Mouse (Mus musculus) bone marrow macrophage, adult 2 months (primary cell): Measurements from ENCODE around the gene Jade2. TPM values are rescaled to one million over a fixed set of nuclear protein-coding genes. Genes with fewer than 3 reads are reported as not detected.
A peak's percentile ranks its signal among the peaks of the same experiment; 100 is the strongest.

Experiments
- H3K27ac ChIP-seq: 2 replicates; pipeline ENCODE4 v1.5.1; 2012; ENCODE audit warnings: low read depth, low read length; ENCODE audit not compliant: insufficient read depth
- H3K4me1 ChIP-seq: 2 replicates; pipeline ENCODE4 v1.6.1; 2012; ENCODE audit warnings: low read length; ENCODE audit not compliant: control insufficient read depth, insufficient read depth
- H3K4me3 ChIP-seq: 2 replicates; pipeline ENCODE4 v1.5.1; 2012; ENCODE audit warnings: mild to moderate bottlenecking, low read length, moderate library complexity; ENCODE audit not compliant: insufficient read depth
- CTCF ChIP-seq: IDR thresholded peaks from 2 replicates; pipeline ENCODE4 v1.5.1; 2012; ENCODE audit warnings: low read depth, mild to moderate bottlenecking, low read length, moderate library complexity
- POLR2A ChIP-seq: IDR thresholded peaks from 2 replicates; pipeline ENCODE4 v1.6.1; 2012; ENCODE audit warnings: mild to moderate bottlenecking, low read depth, low read length, borderline replicate concordance
- polyA plus RNA-seq: library from polyadenylated mRNA; stranded (reverse); fragments of >200 nt; gene quantifications from 2 replicates; pipeline ENCODE4 v1.2.4, GENCODE M21; 2012; ENCODE audit not compliant: missing spikeins, insufficient read depth, insufficient read length

Jade2 gene
- polyA plus RNA-seq, 1 experiment, result 14.6 TPM

DNA sequence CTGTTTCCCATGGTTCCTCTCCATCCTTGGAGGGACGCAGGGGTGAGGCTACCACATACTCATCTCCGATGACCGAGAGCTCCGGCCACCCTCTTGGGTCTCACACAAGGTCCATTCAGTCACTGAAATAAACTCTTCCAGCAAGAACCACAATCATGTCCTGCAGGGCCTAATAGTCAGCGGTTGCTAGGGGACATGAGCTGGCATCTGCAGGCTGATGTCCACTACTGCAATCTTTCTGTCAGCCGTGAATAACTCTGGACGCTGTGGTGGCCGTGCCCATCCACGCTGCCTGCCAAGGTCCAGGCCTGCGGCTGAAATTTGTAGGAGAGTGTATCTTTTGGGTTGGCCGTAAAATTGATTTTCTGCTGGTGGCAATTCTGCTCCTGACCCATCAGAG is 34.2 kb downstream of the Jade2 start:
- Histone ChIP-seq H3K4me1 (no peaks in the 10 kb centered on the region), H3K27ac (no peak overlapping the region), H3K4me3 (no peak overlapping the region)
- TF ChIP-seq POLR2A (no peak), CTCF (no peak)

DNA sequence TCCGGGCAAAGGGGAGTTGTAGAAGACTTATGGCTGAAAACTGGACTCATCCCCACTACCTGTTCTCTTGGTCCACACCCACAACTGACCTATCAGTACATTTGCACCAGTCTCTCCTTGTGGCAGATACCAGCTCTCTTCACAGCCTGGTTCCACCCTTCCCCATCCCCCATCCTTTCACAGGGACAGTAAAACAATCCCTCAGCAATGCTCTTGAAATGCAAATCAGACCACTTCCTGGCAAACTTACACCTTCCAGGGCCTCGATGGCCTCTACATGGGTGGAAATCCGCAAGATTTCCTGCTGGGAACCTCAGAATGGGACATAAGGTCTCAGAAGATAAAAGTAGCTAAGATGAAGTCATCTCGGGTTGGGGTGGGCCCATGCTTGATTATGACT is 34.7 kb downstream of the Jade2 start:
- Histone ChIP-seq H3K4me3 (no peak overlapping the region), H3K4me1 (no peaks in the 10 kb centered on the region; the same call in 1 of the 2 replicates), H3K27ac (no peak overlapping the region)
- TF ChIP-seq POLR2A (no peak), CTCF (no peak)

DNA sequence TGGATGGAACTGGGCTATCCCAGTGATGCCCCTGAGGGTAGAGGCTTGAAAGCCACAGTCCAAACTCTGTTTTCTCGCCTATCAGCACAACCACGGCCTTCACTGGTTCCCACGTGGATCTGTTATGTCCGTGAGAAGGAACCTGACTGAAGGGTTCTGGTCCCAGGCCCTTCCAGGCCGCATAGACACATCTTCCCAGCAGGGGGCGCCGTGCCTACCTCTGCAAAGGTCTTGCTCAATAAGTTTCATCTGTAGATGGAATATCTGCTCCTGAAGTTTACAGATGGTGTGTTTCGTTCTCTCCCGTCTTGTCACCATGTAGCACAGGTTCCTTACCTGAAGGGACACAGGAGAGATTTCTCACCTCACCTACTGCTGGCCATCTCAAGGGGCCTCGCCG is 36.6 kb downstream of the Jade2 start:
- Histone ChIP-seq H3K27ac (no peak overlapping the region), H3K4me3 (no peak overlapping the region), H3K4me1 (peaks cover 3% of the 10 kb centered on the region)
- TF ChIP-seq CTCF, result peak; percentile 82
- no peak for TF ChIP-seq POLR2A

DNA sequence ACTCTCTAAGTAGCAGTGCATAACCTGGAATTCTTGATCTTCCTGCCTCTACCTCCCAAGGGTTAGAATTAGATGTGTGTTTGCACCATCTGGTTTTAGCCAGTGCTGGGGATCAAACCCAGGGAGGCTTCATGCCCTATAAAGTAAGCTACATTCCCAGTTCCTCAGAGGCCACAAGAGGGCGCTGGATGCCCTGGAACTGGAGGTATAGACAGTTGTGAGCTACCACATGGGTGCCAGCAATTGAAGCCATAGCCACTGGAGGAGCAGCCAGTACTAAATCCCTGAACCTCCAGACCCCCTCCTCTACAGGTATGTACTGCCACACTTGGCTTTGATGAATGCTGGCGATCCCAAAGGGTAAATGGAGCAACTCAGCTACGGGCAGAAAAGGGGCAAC is 37.5 kb downstream of the Jade2 start:
- H3K4me1 ChIP-seq, result peaks cover 3% of the 10 kb centered on the region
- no peak overlapping the region for H3K4me3 ChIP-seq
- no peak overlapping the region for H3K27ac ChIP-seq
- peak; percentile 57 for TF ChIP-seq CTCF
- TF ChIP-seq POLR2A, result no peak

DNA sequence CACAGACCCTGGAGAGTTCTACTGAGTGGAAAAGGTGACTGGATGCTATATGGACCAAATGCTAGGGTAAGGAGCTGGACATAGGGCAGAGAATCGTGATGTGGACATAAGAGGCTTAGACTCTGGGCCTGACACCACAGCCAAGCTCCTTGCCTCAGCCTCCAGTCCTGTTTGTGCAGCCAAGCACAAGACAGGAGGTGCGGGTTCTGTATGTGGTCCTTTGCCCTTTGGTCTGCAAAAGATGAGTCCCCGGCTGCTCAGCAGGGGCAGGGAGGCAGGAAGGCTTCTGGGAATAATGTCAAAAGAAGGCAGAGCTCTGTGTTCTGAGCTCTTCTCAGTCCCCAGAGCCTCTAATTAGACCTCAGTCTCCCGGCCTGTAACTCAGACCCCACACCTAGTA is 38.6 kb downstream of the Jade2 start:
- Histone ChIP-seq H3K27ac (no peak overlapping the region), H3K4me1 (peaks cover 3% of the 10 kb centered on the region), H3K4me3 (no peak overlapping the region)
- TF ChIP-seq POLR2A (no peak), CTCF (no peak)

DNA sequence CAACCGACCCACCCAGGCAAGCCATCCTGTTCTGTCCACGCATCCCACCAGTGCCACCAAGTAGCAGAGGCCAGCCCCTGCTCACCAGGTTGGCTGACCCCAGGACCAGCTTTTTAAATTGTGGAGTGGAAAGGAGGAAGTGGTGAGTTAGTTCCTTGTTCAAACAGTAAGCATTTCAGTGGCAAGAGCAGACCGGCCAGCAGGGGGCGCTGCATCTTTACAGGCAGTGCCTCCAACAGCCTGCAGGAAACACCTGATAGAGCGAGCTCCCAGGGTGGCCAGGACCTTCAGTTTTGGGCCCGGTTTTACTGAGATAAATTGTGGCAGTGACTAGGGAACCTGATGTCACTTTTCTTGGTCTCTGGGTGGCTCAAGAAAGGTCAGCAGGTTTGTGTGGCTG is 39.7 kb downstream of the Jade2 start:
- TF ChIP-seq POLR2A (no peak), CTCF (peak; percentile 91)
- H3K4me1 ChIP-seq, result peaks cover 3% of the 10 kb centered on the region
- no peak overlapping the region for H3K27ac ChIP-seq
- no peak overlapping the region for H3K4me3 ChIP-seq

DNA sequence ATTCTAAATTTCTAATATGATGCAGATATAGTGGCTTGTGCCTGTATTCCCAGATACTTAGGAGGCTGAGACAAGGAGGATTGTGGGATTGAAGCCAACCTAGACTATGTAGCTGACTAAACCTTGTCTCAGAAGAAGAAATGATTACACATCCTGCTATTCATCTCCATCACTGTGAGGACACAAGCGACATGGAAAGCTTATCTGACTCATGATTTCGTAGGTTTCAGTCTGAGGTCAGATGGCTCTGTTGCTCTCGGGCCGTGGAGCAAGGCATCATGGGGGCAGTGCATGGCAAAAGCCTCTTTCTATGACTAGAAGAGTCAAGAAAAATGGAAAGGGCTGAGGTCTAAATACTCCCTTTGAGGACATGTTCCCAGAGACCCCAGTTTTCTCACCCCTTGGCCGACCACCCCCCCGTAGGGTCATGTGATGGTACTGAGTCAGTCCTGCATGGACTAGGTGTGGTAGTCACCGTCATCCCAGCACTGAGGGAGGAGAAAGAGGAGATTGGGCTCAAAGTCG is 45.4 kb downstream of the Jade2 start:
- Histone ChIP-seq H3K27ac (no peak overlapping the region), H3K4me1 (peaks cover 3% of the 10 kb centered on the region; the same call in 1 of the 2 replicates), H3K4me3 (no peak overlapping the region)
- TF ChIP-seq CTCF (no peak), POLR2A (no peak)

DNA sequence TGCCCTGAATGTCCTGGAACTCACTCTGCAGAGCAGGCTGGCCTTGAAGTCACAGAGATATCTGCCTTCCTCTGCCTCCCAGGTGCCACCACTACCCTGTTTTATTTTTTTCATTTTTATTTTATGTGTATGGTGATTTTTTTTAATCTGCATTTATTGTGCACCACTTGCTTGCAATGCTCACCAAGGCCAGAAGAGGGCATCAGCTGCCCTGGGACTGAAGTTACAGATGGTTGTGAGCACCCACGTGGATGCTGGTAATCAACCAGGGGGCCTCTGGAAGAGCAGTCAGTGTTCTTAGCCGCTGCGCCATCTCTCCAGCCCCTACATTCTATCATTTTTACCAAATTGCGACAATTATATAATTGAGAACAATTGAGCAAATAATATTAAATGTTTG is 46.2 kb downstream of the Jade2 start:
- no peak for TF ChIP-seq POLR2A
- peak; percentile 51 for TF ChIP-seq CTCF
- H3K4me3 ChIP-seq, result no peak overlapping the region
- H3K4me1 ChIP-seq, result peaks cover 3% of the 10 kb centered on the region; the same call in 1 of the 2 replicates
- H3K27ac ChIP-seq, result no peak overlapping the region

DNA sequence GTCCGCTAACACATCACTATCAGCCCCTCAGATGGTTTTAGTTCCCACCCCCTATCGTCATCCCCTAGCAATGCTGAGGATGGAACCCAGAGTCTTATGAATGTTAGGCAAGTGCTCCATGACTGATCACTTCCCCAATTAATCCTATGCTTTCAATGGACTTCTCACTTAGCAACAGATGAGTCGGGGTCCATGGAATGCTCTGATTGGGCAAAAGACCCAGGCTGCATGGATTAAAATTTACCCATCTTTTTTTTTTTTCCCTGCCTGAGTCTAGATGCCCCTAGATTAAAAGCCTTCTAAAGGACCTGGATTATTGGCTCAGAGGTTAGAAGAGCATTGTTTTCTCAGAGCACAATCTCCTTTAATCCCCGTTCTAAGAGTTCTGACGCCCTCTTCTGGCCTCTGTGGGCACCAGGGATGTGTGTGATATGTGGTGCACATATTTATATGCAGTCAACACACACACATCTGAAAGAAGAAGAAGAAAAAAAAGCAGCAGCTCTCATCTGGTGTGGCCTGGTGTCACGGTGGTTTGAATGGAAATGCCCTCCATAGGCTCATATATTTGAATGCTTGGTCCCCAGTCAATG is 47.7 kb downstream of the Jade2 start:
- H3K27ac ChIP-seq, result no peak overlapping the region
- H3K4me3 ChIP-seq, result no peak overlapping the region
- TF ChIP-seq CTCF (no peak), POLR2A (no peak)
- peaks cover 6% of the 10 kb centered on the region; the same call in 1 of the 2 replicates for H3K4me1 ChIP-seq

DNA sequence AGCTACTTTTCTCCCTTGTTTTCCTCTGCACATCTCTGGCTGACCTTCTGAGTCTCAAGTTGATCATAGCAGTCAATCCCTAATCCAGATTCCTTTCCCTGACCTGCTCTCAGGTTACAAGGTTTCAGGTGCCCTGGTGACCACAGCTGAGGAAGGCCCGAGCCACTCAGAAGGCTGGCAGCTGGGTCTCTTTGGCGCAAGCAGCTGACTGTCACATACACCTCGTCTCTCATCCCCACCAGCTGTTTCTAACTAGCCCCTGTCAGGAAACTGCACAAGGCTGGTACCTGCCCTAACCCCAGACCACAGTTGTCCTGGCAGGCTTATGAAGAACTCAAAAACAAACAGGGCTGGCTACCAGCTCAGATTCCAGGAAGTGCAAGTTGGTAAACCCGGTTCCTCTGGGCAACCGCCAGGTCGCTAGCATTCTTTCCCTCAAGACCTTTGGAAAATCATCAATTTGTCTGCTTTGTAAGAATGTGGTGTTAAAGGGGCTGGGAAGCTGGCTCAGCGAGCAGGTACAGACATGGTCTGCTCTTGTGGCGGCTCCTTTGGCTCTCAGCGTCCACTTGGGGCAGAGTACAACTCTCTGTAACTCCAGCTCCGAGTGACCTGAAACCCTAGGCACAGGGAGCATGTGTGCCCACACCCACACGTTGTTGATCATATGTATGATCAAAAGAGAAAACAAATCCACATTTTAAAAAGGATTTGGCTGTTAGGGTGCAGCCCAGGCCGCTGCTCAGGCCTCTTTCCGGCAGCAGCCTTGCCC is 50.2 kb downstream of the Jade2 start:
- TF ChIP-seq CTCF (no peak), POLR2A (no peak)
- Histone ChIP-seq H3K27ac (no peak overlapping the region), H3K4me1 (peaks cover 6% of the 10 kb centered on the region; the same call in 1 of the 2 replicates), H3K4me3 (no peak overlapping the region)
